Mouse (Mus musculus) v-Abl transformed pro-B cells (cell line): ENCODE results near the gene Lpcat2b.
"Not testable (repeated sequence)": the region's sequence is repeated elsewhere in the genome, so short reads cannot be mapped to it uniquely, and the experiment has no call there.

ENCODE experiments used
- in situ Hi-C, 2 experiments: fragments of 400-800 bp; cut with MboI; formaldehyde crosslinking; loops; one replicate each; pipeline ENCODE4 v1.15.1; 2025; ENCODE audit not compliant: unreplicated experiment in 2 of 2

The Lpcat2b gene

DNA sequence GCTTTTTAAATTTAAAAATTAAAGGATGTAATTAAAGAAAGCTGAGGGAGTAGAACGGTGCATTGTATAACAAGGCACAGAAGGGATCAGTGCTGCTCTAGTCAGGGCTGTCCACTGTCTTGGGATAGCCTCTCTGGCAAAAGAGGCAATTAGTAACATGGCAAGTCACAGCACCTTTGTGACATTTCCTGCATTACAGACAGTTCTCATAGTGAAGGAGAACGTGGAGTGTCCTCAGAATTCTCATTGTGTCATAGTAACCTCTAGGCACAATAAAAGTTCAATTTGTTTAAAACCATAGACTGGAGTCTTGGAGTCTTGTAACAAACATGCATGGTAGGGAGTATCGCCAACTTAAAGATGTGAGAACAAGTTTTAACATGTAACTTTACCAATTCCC, at the start of gene Lpcat2b:
TSS of gene Lpcat2b (plus strand) at position 301 of the 400 bp plus-strand sequence.
- in situ Hi-C loops = loop anchor here in 1 of 2 experiments (10.0 kb wide), 1 partner anchor 1004 kb away; the partner anchor contains the start of gene Atp5k

DNA sequence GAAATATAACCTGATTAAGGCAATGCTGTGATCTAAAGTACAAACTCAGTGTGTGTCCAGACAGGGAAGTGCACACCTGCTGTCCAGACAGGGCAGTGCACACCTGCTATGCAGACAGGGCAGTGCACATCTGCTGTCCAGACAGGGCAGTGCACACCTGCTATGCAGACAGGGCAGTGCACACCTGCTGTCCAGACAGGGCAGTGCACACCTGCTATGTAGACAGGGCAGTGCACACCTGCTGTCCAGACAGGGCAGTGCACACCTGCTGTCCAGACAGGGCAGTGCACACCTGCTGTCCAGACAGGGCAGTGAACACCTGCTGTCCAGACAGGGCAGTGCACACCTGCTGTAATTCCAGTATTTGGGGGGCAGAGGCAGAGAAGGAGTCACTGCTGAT, 44.9 kb upstream of the Lpcat2b start:
- in situ Hi-C loops = not testable (repeated sequence)

DNA sequence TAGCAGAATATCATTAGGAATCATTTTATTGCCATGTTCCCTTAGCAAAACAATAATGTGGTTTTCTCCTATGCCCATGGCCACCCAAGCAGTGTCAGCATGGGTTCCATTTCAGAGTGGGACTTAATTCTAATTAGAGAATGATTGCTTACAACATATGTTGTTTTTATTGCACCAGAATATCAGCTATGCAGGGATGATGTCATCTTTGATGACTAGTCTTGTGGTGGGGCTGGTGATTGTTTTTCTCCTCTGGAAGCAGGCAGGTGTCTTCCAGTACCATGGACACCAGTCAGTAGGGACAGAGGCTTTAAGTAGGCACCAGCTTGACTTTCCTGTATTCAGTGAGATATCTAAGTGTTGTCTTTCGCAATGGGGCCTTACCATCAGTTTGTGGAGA, 43.6 kb upstream of the Lpcat2b start:
- in situ Hi-C loops = no loop called here

DNA sequence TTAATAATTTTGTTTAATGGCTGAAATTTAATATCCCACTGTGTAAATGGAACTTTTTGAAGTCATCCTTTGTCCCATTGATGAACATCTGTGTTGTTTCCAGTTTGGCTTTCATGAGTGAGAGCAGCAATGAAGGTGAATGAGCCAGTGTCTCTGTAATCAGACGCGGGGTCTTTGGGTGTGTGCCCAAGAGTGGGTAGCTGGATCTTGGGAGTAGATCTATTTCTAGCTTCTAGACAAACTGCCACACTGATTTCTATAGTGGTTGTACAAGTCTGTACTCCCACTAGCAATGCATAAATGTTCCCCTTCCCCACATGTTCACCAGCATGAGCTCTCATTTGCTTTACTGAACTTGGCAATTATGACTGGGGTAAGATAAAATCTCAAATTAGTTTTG, 42.0 kb upstream of the Lpcat2b start:
- in situ Hi-C loops = no loop called here

DNA sequence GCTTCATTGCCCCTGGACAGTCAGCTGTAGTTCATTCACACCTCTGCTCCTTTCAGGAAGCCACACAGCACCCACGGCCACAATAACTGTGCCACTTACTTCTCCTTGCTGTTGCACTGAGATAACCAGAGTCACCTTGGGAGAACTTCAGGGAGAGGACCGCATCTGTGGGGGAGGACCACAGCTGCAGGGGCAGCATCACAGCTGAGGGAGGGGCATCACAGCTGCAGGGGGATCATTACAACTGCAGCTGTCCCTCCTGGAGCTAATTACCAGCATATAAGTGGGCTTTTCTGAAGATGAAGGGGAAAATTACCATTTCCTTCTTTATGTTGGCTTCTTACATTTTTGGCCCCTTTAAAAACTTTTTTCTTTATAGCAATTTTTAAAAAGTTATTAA, 36.9 kb upstream of the Lpcat2b start:
- in situ Hi-C loops = no loop called here

DNA sequence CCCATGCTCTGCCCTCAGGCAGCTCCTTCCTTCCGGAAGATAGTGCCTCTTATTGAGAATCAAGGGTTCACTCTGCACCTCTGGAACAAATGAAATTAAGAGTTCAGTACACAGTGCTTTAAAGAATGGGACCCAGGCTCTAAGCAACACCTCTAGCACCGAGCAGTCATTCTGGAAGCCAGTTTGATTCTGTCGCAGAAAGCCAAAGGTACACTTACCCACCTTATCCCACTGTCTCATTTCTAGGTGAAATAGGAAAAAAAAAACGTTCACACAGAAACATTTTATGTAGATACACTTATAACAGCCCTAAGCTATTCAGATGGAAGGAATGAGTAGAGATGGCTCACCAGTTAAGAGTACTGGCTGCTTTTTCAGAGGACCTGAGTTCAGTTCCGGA, 28.9 kb upstream of the Lpcat2b start, which contains the start of gene Ephx4:
TSS of gene Ephx4 (plus strand) at position 301 of the 400 bp plus-strand sequence.
- in situ Hi-C loops = no loop called here

DNA sequence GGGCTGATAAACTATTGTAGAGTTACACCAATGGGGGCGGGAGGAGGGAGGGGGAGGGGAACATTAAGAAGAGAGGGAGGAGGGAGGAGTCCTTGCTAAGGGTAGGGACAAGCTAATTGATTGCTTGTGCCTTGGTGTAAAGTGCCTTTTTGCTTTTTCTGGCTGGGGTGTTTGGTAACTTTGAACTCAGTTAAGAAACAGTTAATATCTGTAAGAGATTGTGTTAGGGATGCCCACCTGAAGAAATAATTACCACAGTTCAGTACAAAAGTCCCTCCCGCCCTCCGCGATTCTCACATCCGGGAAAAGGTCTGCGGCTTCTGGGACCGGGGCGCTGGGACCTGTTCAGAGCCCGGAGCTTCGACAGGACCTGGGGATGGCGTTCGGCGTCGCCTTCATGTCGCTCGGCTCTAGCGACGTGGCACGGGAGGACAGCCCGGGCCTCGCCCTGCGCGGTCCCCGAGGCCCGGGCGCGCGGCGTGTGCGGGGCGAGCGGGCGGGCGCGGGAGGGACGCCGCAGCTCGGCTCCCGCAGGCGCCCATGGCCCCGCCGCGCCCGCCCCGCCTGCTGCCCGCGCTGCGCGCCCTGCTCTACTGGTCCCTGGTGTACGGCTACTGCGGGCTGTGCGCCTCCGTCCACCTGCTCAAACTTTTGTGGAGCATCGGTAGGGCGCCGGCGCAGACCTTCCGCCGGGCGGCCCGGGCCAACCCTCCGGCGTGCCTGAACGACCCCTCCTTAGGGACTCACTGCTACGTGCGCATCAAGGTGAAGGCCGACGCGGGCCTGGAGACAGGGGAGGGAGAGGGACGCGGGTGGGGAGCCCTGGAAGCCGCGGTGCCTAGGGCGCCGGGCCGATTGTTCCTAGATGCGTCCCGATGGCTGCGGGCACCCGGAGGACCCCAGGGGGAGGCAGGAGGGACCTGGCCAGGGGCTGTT, 28.1 kb upstream of the Lpcat2b start:
- in situ Hi-C loops = no loop called here

DNA sequence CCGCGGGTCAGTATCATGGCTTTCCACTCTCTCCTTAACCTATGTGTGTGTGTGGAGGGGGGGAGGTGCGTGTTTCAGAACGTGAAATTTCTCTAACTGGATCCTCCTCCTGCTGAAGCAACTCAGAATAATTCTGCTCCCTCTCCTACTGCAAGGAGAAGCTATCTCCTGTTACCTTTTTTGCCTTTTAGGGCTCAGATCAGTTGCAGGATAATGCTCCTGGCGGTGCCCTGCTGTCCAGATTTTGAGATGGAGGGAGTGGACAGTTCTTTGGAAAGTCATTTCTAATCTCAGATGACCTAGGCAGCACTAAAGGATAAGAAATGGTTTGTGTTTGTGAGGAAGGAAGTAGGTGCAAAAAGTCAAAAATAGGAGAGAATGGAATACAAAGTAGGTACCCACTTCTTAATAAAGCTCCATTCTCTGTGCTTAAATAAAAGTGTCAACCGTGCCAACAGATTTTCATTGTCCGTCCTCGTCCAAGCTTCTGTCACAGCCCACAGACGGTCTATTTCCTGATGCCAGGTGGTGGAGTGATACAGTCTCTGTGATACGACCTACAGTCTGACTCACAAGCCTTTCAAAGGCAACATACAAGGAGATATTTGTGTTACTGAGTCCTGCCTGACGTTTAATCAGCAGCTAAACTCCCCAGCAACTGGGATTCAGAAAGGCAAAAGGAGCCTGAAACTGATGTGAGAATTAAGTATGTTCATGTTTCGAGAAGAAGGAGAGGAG, 27.2 kb upstream of the Lpcat2b start:
- in situ Hi-C loops = no loop called here

DNA sequence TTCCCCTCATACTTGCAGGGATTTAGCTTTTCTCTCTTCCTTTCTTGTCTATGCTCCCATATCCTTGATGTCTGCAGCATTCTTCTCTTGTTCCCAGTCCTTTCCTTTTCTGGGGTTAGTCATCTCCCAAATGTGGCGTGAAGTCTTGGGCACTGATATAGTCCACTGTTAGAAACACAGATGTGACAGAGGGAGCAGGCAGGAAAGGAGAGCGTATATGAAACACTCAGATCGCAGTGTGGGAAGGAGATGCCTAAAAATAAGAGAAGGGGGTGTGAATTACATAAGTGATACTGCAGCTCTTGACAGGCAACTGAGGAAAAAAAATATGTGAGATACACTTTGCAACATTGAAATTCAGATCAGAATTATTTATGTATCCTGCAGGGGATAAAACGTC, 26.0 kb upstream of the Lpcat2b start:
- in situ Hi-C loops = no loop called here

DNA sequence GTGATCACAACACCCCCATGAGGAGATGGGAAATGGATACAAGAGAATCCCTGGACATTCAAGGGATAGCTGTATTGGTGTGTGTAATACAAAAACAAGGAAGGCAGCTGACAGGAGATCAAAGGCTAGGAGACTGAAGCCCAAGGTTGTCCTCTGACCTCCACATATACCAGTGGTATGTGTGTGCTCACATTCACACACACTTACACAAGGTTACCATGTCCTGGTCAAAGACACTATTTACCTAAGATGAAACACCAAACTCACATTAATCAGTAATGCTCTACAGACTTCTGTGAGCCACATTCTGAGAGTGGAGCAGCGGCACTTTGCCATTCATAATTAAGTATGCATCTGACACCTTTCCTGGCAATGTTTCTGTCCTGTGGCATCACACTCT, 21.0 kb upstream of the Lpcat2b start:
- in situ Hi-C loops = no loop called here

DNA sequence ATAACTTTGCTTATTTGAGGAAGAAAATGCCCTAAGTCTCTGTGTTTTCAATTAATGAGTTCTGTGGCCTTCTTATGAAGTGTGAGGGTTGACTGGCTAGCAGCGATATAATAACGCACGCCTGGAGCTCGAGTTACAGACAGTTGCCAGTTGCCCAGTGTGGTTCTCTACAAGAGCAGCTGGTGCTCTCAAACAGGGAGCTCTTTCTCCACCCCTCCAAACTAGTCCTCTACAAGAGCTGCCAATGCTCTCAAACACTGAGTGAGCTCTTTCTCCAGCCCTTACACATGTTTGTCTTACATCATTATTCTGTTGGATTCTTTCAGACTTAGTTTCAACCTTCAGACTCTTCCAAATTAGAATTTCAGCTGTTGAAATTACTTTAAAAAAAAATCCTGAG, 20.0 kb upstream of the Lpcat2b start:
- in situ Hi-C loops = no loop called here

DNA sequence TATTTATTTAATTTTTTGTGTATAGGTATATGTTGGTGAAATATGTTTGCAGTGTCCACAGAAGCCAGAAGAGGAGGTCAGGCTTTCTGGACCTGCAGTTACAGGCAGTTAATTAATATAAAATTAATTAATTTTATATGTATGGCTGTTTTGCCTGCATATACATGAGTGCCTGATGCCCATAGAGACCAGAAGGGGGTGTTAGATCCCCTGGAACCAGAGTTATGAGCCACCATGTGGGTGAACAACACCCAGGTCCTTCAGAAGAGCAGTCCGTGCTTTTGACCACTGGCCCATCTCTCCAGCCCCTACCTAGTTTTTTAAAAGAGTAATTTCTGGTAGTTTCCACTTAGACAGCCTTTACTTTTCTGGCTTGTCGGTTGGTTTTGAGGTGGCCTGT, 19.1 kb upstream of the Lpcat2b start:
- in situ Hi-C loops = no loop called here

DNA sequence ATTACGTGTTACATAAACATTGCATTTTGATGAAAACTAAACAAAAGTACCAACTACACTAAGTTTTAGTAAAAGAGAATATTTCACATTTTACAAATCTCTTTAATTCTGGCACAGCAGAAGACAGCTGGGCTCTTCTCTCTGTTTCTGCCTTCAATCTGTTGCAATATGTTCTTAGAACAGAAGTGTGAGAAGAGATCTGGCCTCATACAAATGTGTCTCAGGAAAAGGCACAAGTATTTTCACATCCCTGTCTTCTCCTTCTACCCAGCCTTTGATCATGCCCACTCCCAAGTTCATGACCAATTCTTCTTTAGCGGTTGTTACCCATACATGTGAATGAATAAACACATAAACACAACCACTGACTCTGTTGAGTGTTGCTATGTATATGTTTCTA, 16.3 kb upstream of the Lpcat2b start:
- in situ Hi-C loops = no loop called here

DNA sequence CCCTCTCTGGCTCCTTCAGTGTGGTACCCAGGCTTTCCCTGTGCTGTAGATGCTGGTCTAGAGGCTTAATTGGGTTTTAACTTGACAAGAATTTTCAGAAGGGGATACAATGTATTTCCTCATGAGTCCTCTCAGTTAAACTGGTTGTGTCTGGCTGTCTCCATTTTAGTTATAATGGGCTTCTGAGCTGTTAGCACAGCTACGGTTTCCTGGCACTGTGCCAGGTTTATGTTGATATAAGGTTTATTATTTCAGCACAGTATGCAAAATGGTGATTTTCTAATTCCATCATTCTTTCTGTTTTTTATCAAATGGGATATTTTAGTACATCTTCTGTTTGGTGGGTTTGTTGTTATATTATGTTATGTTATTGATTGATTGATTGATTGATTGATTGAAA, 9.7 kb upstream of the Lpcat2b start:
- in situ Hi-C loops = no loop called here

DNA sequence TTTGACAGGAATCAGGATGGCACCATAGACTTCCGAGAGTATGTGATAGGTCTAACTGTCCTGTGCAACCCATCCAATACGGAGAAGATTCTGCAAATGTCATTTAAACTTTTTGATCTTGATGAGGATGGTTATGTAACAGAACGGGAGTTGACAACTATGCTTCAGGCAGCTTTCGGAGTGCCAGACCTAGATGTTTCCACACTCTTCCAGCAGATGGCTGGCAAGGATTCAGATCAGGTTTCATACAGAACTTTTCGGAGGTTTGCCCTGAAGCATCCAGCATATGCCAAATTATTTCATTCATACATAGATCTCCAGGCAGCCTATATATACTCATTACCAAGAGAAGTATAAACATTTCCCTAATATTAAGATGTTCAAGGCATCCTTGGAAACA, 2.7 kb downstream of the Lpcat2b start:
- in situ Hi-C loops = loop anchor here in 1 of 2 experiments (10.0 kb wide), 1 partner anchor 1001 kb away; the partner anchor contains the start of gene Atp5k

DNA sequence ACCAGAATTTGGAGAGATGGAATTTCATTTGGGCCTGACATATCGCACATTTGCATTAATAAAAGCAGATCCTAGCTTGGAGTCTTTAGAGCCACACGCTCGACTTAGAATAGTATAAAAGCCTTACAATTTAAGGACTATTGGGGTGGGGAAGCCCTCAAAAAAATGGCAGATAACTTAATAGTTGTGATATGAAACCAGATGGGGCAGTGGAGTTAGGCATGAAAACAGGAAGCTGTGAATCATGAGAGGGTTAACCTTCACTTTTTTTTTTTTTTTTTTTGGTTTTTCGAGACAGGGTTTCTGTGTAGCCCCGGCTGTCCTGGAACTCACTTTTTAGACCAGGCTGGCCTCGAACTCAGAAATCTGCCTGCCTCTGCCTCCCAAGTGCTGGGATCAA, 4.8 kb downstream of the Lpcat2b start:
- in situ Hi-C loops = loop anchor here in 1 of 2 experiments (10.0 kb wide), 1 partner anchor 999 kb away; the partner anchor contains the start of gene Atp5k

DNA sequence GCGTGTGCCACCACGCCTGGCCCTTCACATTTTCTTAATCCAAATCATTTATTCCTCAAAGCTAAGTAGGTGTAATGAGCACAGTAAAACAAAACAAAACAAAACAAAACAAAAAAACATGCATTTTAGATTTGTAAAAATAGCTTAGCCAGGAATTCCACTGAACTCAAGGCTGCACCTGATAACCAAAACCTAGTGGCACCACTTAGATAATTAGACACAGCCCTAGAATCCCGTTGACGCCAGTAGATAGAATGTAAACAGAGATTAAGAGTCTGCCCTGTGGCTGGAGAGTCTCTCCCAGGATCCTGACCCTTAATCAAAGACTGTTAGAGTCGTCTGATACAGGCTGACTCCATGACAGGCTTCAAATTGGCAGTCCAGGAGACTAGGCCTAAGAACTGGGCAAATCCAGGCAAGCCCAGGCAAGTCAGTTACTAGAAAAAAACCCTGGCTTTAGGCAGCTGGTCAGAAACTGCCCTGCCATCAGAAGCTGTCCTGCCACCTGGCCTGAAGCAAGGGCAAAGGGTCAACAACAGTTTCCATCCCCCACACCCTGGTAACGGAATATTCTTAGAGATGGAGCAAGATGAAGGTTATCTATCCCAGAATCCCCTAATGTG, 5.3 kb downstream of the Lpcat2b start:
- in situ Hi-C loops = loop anchor here in 1 of 2 experiments (10.0 kb wide), 1 partner anchor 998 kb away; the partner anchor contains the start of gene Atp5k

DNA sequence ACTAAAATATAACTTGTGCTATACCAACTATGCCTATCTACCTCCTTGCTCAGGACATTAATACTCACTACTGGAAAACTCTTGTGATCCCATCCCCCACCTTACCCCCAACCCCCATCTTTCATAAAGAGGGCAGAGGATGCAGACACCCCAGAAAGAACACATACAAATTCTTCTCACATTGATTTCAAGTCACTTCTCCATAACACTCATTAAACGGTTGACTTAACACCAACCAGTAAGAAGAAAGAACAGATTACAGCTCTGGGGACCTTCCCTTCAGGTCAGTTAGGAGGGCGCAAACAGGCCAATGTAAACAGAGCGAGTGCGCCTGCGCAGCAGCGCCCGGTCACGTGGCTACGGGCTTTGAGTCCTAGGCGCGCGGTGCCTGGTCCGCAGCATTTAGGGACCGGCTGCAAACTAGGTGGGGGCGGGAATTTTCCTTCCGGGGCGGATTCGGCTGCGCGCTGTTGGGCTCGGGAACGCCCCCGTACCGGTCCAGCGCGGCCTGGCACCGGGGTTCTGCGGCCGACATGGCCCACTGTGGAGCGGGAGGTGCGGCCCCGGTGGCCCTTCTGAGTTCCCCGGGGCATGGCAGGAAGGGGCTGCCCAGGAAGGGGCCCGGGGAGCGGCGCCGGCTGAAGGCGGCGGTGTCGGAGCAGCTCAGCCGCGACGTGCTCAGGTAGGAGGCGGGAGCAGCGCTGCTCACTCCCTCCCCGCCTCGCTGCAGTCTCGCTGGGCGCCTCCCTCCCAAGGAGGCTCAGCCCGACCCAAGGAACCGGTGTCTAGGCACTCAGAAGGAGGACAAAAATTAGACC, 6.3 kb downstream of the Lpcat2b start, which contains the start of gene Btbd8:
TSS of gene Btbd8 (plus strand) at position 534 of the 818 bp plus-strand sequence.
- in situ Hi-C loops = loop anchor here in 1 of 2 experiments (10.0 kb wide), 1 partner anchor 997 kb away; the partner anchor contains the start of gene Atp5k

DNA sequence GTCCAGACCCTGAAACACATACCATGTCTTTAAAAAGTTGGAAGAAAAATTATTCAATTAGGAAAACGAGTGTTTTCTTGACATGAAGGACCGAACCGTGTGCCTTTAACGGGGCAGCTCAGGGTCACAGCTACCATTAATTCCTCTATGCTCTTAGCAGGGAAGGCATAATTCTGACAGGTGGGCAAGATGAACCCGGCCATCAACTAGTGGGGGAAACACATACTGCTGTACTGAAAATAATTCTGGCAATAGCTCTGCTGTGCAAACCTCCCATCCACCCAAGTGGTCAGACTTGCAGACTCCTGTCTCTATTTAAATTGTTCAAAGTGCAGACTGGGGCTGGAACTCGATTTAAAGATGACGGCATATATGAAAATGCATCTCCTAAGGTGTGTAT, 7.0 kb downstream of the Lpcat2b start:
- in situ Hi-C loops = loop anchor here in 1 of 2 experiments (10.0 kb wide), 1 partner anchor 996 kb away; the partner anchor contains the start of gene Atp5k

DNA sequence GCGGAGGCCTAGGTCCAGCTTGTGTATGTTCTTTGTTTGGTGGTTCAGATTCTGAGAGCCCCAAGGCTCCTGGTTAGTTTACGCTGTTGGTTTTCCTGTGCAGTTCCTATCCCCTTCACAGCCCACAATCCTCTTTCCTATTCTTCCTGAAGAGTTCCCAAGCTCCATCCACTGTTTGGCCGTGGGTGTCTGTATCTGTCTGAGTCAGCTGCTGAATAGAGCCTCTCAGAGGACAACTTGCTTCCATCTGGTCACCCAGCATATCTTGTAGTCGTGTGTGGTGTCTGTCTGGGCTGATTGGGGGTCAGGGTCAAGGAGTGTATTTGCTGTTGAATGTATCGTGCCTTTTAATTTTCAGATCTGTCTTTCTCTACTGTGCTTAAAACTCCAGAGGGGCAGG, 10.5 kb downstream of the Lpcat2b start:
- in situ Hi-C loops = no loop called here
